Mouse (Mus musculus) heart, embryonic 16.5 days (tissue): ENCODE data around the gene Ubp1. TPM values are rescaled to one million over a fixed set of nuclear protein-coding genes. Genes with fewer than 3 reads are reported as not detected.

Experiments
- polyA plus RNA-seq: library from polyadenylated mRNA; unstranded; fragments of >200 nt; fragmentation: Nextera tagmentation; extraction: Ambion mirVana; gene quantifications from 2 replicates; pipeline ENCODE4 v1.2.1, GENCODE M21; 2015

The Ubp1 gene
- polyA plus RNA-seq, 1 experiment from 2014 or later = 20.4 TPM

Other genes starting within 250 kb of the Ubp1 start
- 58.9 and 70.3 TPM in 2 replicates for gene Pdcd6ip, start 222.7 kb upstream of the Ubp1 start, polyA plus RNA-seq
- 21.0 and 23.2 TPM in 2 replicates for gene Clasp2, start 189.5 kb upstream of the Ubp1 start, polyA plus RNA-seq
- 1.8 and 1.9 TPM in 2 replicates for gene Fbxl2, start 115.3 kb downstream of the Ubp1 start, polyA plus RNA-seq
- gene Susd5, start 126.2 kb downstream of the Ubp1 start, polyA plus RNA-seq = 0.74 and 0.95 TPM in 2 replicates